Mouse (Mus musculus): ENCODE data around the gene Kcnk4. TPM values are rescaled to one million over a fixed set of nuclear protein-coding genes. Genes with fewer than 3 reads are reported as not detected.

Gene Kcnk4
- polyA plus RNA-seq, 1 experiment from 2014 or later = 0.05 TPM

DNA sequence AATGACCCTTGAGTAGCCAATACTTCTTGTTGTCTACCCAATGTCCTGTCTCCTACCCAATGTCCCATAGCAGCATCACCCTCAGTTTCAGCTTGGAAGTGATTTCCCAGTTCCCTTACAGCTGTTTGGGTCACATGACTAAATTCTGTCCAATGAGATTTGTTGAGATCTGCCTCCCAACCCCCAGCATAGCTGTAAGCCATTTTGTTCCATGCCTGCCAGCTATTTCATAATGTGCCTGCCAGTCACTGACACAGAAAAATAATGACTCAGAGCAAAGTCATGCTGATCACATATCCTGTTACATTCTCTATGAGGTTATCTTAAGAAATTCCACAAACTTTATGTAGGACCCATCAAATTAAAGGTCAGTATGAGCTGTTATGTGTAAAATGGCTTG is 57.5 kb downstream of the Kcnk4 start:
- Histone ChIP-seq H3K4me1 (peaks cover 3% of the 10 kb centered on the region), H3K9me3 (replicated peaks) (no peaks in the 10 kb centered on the region), H3K27ac (no peak overlapping the region), H3K27me3 (replicated peaks) (no peaks in the 10 kb centered on the region), H3K4me2 (no peak overlapping the region), H3K9ac (no peak overlapping the region), H3K4me3 (no peak overlapping the region), H3K36me3 (no peaks in the 10 kb centered on the region)
- no peak for ATAC-seq

DNA sequence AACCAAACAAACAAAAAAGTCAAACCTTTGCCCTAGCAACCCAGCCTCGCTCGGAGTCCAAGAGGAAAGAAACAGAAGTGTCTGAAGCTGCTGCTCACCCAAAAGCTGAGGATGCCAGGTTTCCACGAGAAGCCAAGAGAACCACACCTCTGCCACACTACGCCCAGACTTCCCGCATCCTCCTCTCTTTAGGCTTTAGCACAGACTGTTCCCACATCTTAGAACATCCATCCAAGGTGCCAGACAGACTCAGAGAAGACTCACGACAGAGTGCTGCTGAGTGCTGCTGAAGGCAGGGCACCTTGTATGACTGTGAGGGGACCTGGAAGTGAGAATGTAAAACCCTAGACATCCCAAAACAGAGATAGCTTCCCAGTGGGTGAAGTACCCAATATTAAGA is 58.5 kb downstream of the Kcnk4 start:
- no peak overlapping the region for H3K4me3 ChIP-seq
- H3K36me3 ChIP-seq = no peaks in the 10 kb centered on the region
- H3K4me1 ChIP-seq = peaks cover 13% of the 10 kb centered on the region
- H3K27me3 ChIP-seq (replicated peaks) = no peaks in the 10 kb centered on the region
- no peak for ATAC-seq
- no peak overlapping the region for H3K9ac ChIP-seq
- 67% methylated on average over 6 of the region's 6 CpGs for WGBS (ENCODE audit: insufficient replicate concordance)
- H3K4me2 ChIP-seq = no peak overlapping the region
- no peak overlapping the region for H3K27ac ChIP-seq
- no peaks in the 10 kb centered on the region for H3K9me3 ChIP-seq (replicated peaks)

DNA sequence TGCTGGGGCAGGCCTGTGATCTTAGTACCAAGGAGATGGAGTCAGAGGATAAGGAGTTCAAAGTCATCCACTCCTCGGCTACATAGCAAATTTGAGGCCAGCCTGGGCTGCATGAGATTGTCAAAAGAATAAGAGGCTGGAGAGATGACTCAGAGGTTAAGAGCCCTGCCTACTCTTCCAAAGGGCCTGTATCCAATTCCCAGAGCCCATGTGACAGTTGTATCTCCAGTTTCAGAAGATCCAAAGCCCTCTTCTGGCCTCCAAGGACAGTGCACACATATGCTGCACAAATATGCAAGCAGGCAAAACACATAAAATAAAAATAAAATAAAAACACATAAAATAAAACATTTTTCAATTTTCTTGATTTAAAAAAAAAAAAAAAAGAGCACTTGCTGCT is 60.1 kb downstream of the Kcnk4 start:
- Histone ChIP-seq H3K36me3 (no peaks in the 10 kb centered on the region), H3K27ac (no peak overlapping the region), H3K27me3 (replicated peaks) (no peaks in the 10 kb centered on the region), H3K4me2 (no peak overlapping the region), H3K4me3 (no peak overlapping the region), H3K9ac (no peak overlapping the region), H3K4me1 (peaks cover 27% of the 10 kb centered on the region), H3K9me3 (replicated peaks) (no peaks in the 10 kb centered on the region)
- WGBS (ENCODE audit: insufficient replicate concordance) = 37% methylated on average over 1 of the region's 1 CpGs
- ATAC-seq = no peak

Small RNA genes lying within 50 kb of the gene (microRNA-seq; reads per million reads assigned to microRNA genes)
- gene Mir6990 = 1.1 reads per million

Other genes with a start within 250 kb of the Kcnk4 start
- 8.5 and 8.7 TPM in 2 replicates for gene Rps6ka4, start 93.9 kb downstream of the Kcnk4 start, polyA plus RNA-seq (2016; fragmentation: Nextera tagmentation; extraction: Ambion mirVana)
- gene Ccdc88b, start 76.3 kb downstream of the Kcnk4 start, polyA plus RNA-seq (2016; fragmentation: Nextera tagmentation; extraction: Ambion mirVana) = 2.8 and 3.3 TPM in 2 replicates
- gene Trmt112, start 24.8 kb downstream of the Kcnk4 start, polyA plus RNA-seq (2016; fragmentation: Nextera tagmentation; extraction: Ambion mirVana) = 115 TPM in 2 replicates
- gene Prdx5, start 24.4 kb downstream of the Kcnk4 start, polyA plus RNA-seq (2016; fragmentation: Nextera tagmentation; extraction: Ambion mirVana) = 94.2 and 101 TPM in 2 replicates
- 6.5 and 6.8 TPM in 2 replicates for gene Esrra, start 12.7 kb downstream of the Kcnk4 start, polyA plus RNA-seq (2016; fragmentation: Nextera tagmentation; extraction: Ambion mirVana)
- gene Catsperz, start 9.1 kb downstream of the Kcnk4 start, polyA plus RNA-seq (2016; fragmentation: Nextera tagmentation; extraction: Ambion mirVana) = 0.80 and 0.93 TPM in 2 replicates
- 36.4 and 37.6 TPM in 2 replicates for gene Bad, start 7.3 kb upstream of the Kcnk4 start, polyA plus RNA-seq (2016; fragmentation: Nextera tagmentation; extraction: Ambion mirVana)
- 8.8 and 9.9 TPM in 2 replicates for gene Gpr137, start 8.0 kb upstream of the Kcnk4 start, polyA plus RNA-seq (2016; fragmentation: Nextera tagmentation; extraction: Ambion mirVana)
- 153 and 155 TPM in 2 replicates for gene Ppp1r14b, start 40.5 kb upstream of the Kcnk4 start, polyA plus RNA-seq (2016; fragmentation: Nextera tagmentation; extraction: Ambion mirVana)
- 13.6 and 14.4 TPM in 2 replicates for gene Plcb3, start 42.0 kb upstream of the Kcnk4 start, polyA plus RNA-seq (2016; fragmentation: Nextera tagmentation; extraction: Ambion mirVana)
- 91.7 and 92.0 TPM in 2 replicates for gene Fkbp2, start 46.0 kb upstream of the Kcnk4 start, polyA plus RNA-seq (2016; fragmentation: Nextera tagmentation; extraction: Ambion mirVana)
- 23.2 and 23.3 TPM in 2 replicates for gene Vegfb, start 53.1 kb upstream of the Kcnk4 start, polyA plus RNA-seq (2016; fragmentation: Nextera tagmentation; extraction: Ambion mirVana)
- 12.1 and 12.7 TPM in 2 replicates for gene Dnajc4, start 58.1 kb upstream of the Kcnk4 start, polyA plus RNA-seq (2016; fragmentation: Nextera tagmentation; extraction: Ambion mirVana)
- gene Nudt22, start 61.6 kb upstream of the Kcnk4 start, polyA plus RNA-seq (2016; fragmentation: Nextera tagmentation; extraction: Ambion mirVana) = 10.0 and 11.9 TPM in 2 replicates
- gene Trpt1, start 61.6 kb upstream of the Kcnk4 start, polyA plus RNA-seq (2016; fragmentation: Nextera tagmentation; extraction: Ambion mirVana) = 2.2 and 2.5 TPM in 2 replicates
- gene Fermt3, start 85.0 kb upstream of the Kcnk4 start, polyA plus RNA-seq (2016; fragmentation: Nextera tagmentation; extraction: Ambion mirVana) = 135 and 147 TPM in 2 replicates
- 218 and 230 TPM in 2 replicates for gene Stip1, start 105.5 kb upstream of the Kcnk4 start, polyA plus RNA-seq (2016; fragmentation: Nextera tagmentation; extraction: Ambion mirVana)
- 6.4 and 7.6 TPM in 2 replicates for gene Macrod1, start 122.3 kb upstream of the Kcnk4 start, polyA plus RNA-seq (2016; fragmentation: Nextera tagmentation; extraction: Ambion mirVana)
- gene Flrt1, start 171.2 kb upstream of the Kcnk4 start, polyA plus RNA-seq (2016; fragmentation: Nextera tagmentation; extraction: Ambion mirVana) = 0.23 TPM in 2 replicates

Data from liver, embryonic 12.5 days (tissue).